Mouse (Mus musculus) limb, embryonic 14.5 days (tissue): Measurements from ENCODE around the gene Sh2b3. TPM values are rescaled to one million over a fixed set of nuclear protein-coding genes. Genes with fewer than 3 reads are reported as not detected.

Experiments
- ATAC-seq: fragments of 200-750 bp; cut with Nextera tagmentation; 2 replicates; pipeline ENCODE4 v1.8.0; 2017; ENCODE audit warnings: low read depth, moderate number of reproducible peaks, moderate TSS enrichment; ENCODE audit not compliant: low FRiP score
- DNase-seq: peaks from one replicate; pipeline ENCODE4 v3.0.0-alpha.2; 2015; ENCODE audit warnings: low spot score
- H3K27ac ChIP-seq: fragments of 300-500 bp; sonication (generic); replicated peaks from 2 replicates; pipeline ENCODE4 v1.5.1; 2014; ENCODE audit warnings: low read depth, mild to moderate bottlenecking, low read length, moderate library complexity, mixed read lengths
- H3K27me3 ChIP-seq: fragments of 300-500 bp; sonication (generic); 2 replicates; pipeline ENCODE4 v1.6.1; 2014; ENCODE audit warnings: low read length, mixed read lengths; ENCODE audit not compliant: control insufficient read depth, insufficient read depth
- H3K36me3 ChIP-seq: fragments of 300-500 bp; sonication (generic); 2 replicates; pipeline ENCODE4 v1.6.1; 2014; ENCODE audit warnings: mild to moderate bottlenecking, low read length, moderate library complexity, mixed read lengths; ENCODE audit not compliant: control insufficient read depth, insufficient read depth
- H3K4me1 ChIP-seq: fragments of 300-500 bp; sonication (generic); 2 replicates; pipeline ENCODE4 v1.6.1; 2014; ENCODE audit warnings: antibody characterized with exemption, low read length, mixed read lengths; ENCODE audit not compliant: control insufficient read depth, insufficient read depth
- H3K4me2 ChIP-seq: fragments of 300-500 bp; sonication (generic); replicated peaks from 2 replicates; pipeline ENCODE4 v1.6.1; 2014; ENCODE audit warnings: low read depth, mild to moderate bottlenecking, low read length, moderate library complexity; ENCODE audit not compliant: severe bottlenecking
- H3K4me3 ChIP-seq: fragments of 300-500 bp; sonication (generic); replicated peaks from 2 replicates; pipeline ENCODE4 v1.5.1; 2014; ENCODE audit warnings: low read length
- H3K9ac ChIP-seq: fragments of 300-500 bp; sonication (generic); 2 replicates; pipeline ENCODE4 v1.6.1; 2014; ENCODE audit warnings: mild to moderate bottlenecking, low read depth, low read length, moderate library complexity; ENCODE audit not compliant: severe bottlenecking
- H3K9me3 ChIP-seq: fragments of 300-500 bp; sonication (generic); 2 replicates; pipeline ENCODE4 v1.6.1; 2016; ENCODE audit warnings: low read length; ENCODE audit not compliant: control insufficient read depth
- POLR2A ChIP-seq: fragments of 200-500 bp; IDR thresholded peaks from 2 replicates; pipeline ENCODE4 v1.8.0; 2012; ENCODE audit warnings: inconsistent platforms, mild to moderate bottlenecking, moderate library complexity, borderline replicate concordance; ENCODE audit not compliant: insufficient read depth, insufficient read length; ENCODE audit errors: extremely low read depth
- WGBS: fragments of 180-500 bp; shearing (Covaris S2); extraction: QIAGEN DNeasy Blood & Tissue Kit; methylation state at CpG from one replicate; pipeline ENCODE4 v1.1.7; 2014; 5-methylcytosine and 5-hydroxymethylcytosine counted together
- polyA plus RNA-seq, 2 experiments: library from polyadenylated mRNA; depleted of rRNA in 1 of 2; stranded (reverse) in 1 of 2; unstranded in 1 of 2; fragments of >200 nt; fragmentation: Nextera tagmentation in 1 of 2; extraction: Ambion mirVana in 1 of 2; gene quantifications; 2 replicates each; pipeline versions ENCODE4 v1.2.1 to v1.2.3; 2012 to 2014

Gene Sh2b3
- polyA plus RNA-seq, 2 experiments = 18.5 to 24.1 TPM

GRCm38 (mm10) chr5:121861964-121862363, 24.5 kb upstream of the Sh2b3 start:
- Histone ChIP-seq H3K4me2 (no peak overlapping the region), H3K36me3 (peaks cover 3% of the 10 kb centered on the region; the same call in 1 of the 2 replicates), H3K4me3 (no peak overlapping the region), H3K9me3 (0 out of 2 replicates have a peak, but pooled peaks cover 7% of the 10 kb centered on the region), H3K4me1 (no peaks in the 10 kb centered on the region), H3K27me3 (no peaks in the 10 kb centered on the region), H3K9ac (no peak overlapping the region), H3K27ac (no peak overlapping the region)
- TF ChIP-seq POLR2A = no peak
- ATAC-seq (no peak), DNase-seq (no peak)
- WGBS = 50% methylated on average over 5 of the region's 5 CpGs

GRCm38 (mm10) chr5:121858427-121858826, 21.0 kb upstream of the Sh2b3 start:
- Histone ChIP-seq H3K4me1 (no peaks in the 10 kb centered on the region), H3K9me3 (0 out of 2 replicates have a peak, but pooled peaks cover 7% of the 10 kb centered on the region), H3K9ac (no peak overlapping the region), H3K4me3 (no peak overlapping the region), H3K27ac (no peak overlapping the region), H3K36me3 (peaks cover 20% of the 10 kb centered on the region), H3K4me2 (no peak overlapping the region), H3K27me3 (no peaks in the 10 kb centered on the region)
- ATAC-seq (no peak), DNase-seq (no peak)
- TF ChIP-seq POLR2A = no peak
- WGBS = 85% methylated on average over 12 of the region's 12 CpGs

- Histone ChIP-seq H3K4me1 (no peaks in the 10 kb centered on the region), H3K9me3 (0 out of 2 replicates have a peak, but pooled peaks cover 7% of the 10 kb centered on the region), H3K36me3 (peaks cover 37% of the 10 kb centered on the region), H3K9ac (no peak overlapping the region), H3K27ac (no peak overlapping the region), H3K4me2 (no peak overlapping the region), H3K4me3 (no peak overlapping the region), H3K27me3 (no peaks in the 10 kb centered on the region)
- ATAC-seq (no peak), DNase-seq (no peak)
- WGBS = 83% methylated on average over 11 of the region's 11 CpGs
- TF ChIP-seq POLR2A = no peak
These were observed 19.3 kb upstream of the Sh2b3 start for GRCm38 (mm10) chr5:121856740-121857139.

- H3K27me3 ChIP-seq = no peaks in the 10 kb centered on the region
- no peak for TF ChIP-seq POLR2A
- DNase-seq (no peak), ATAC-seq (no peak)
- H3K4me1 ChIP-seq = peaks cover 11% of the 10 kb centered on the region
- WGBS = 76% methylated on average over 10 of the region's 10 CpGs
- H3K4me2 ChIP-seq = no peak overlapping the region
- no peak overlapping the region for H3K9ac ChIP-seq
- H3K27ac ChIP-seq = no peak overlapping the region
- H3K9me3 ChIP-seq = no peaks in the 10 kb centered on the region
- H3K4me3 ChIP-seq = no peak overlapping the region
- H3K36me3 ChIP-seq = peaks cover 41% of the 10 kb centered on the region
These were observed 17.3 kb upstream of the Sh2b3 start for GRCm38 (mm10) chr5:121854768-121855167.

GRCm38 (mm10) chr5:121853368-121854051, 16.1 kb upstream of the Sh2b3 start:
- Histone ChIP-seq H3K27me3 (no peaks in the 10 kb centered on the region), H3K9me3 (no peaks in the 10 kb centered on the region), H3K27ac (no peak overlapping the region), H3K4me2 (no peak overlapping the region), H3K36me3 (peaks cover 41% of the 10 kb centered on the region), H3K9ac (no peak overlapping the region), H3K4me1 (peaks cover 14% of the 10 kb centered on the region), H3K4me3 (no peak overlapping the region)
- no peak for TF ChIP-seq POLR2A
- DNase-seq (no peak), ATAC-seq (no peak)
- 78% methylated on average over 9 of the region's 9 CpGs for WGBS
